Mouse (Mus musculus) G1E (cell line): ENCODE data around the gene Wdr73. TPM values are rescaled to one million over a fixed set of nuclear protein-coding genes. Genes with fewer than 3 reads are reported as not detected.

Source experiments
- ATAC-seq: 2 replicates; pipeline ENCODE4 v1.8.0; 2016; ENCODE audit warnings: mild to moderate bottlenecking; ENCODE audit not compliant: insufficient number of reproducible peaks, poor library complexity, low FRiP score, severe bottlenecking; ENCODE audit errors: extremely low read depth
- DNase-seq: peaks from one replicate; pipeline ENCODE4 v3.0.0; 2012; ENCODE audit warnings: low spot score
- H3K27me3 ChIP-seq: 2 replicates; pipeline ENCODE4 v1.6.1; 2012; ENCODE audit warnings: mild to moderate bottlenecking, low read length, inconsistent platforms; ENCODE audit not compliant: insufficient read depth
- H3K36me3 ChIP-seq: replicated peaks from 2 replicates; pipeline ENCODE3; 2012; ENCODE audit warnings: mild to moderate bottlenecking, inconsistent platforms
- H3K4me1 ChIP-seq: 2 replicates; pipeline ENCODE4 v1.6.1; 2012; ENCODE audit warnings: low read depth, low read length, inconsistent platforms, mixed read lengths; ENCODE audit not compliant: insufficient read depth
- H3K4me3 ChIP-seq: 2 replicates; pipeline ENCODE4 v1.5.1; 2012; ENCODE audit warnings: low read depth, mild to moderate bottlenecking, inconsistent platforms, low read length, moderate library complexity, mixed read lengths
- H3K9me3 ChIP-seq: replicated peaks from 2 replicates; pipeline ENCODE4 v1.6.1; 2012; ENCODE audit warnings: inconsistent platforms
- CTCF ChIP-seq: IDR thresholded peaks from 2 replicates; pipeline ENCODE4 v1.5.1; 2012; ENCODE audit warnings: low read depth, low read length, inconsistent platforms, mixed read lengths
- GATA1 ChIP-seq: IDR thresholded peaks from 2 replicates; pipeline ENCODE4 v1.6.1; 2012; ENCODE audit warnings: borderline replicate concordance, low read length, inconsistent platforms, mixed read lengths
- GATA2 ChIP-seq: IDR thresholded peaks from 2 replicates; pipeline ENCODE4 v1.6.1; 2012; ENCODE audit warnings: low read depth, low read length, inconsistent platforms, borderline replicate concordance
- POLR2AphosphoS5 ChIP-seq: IDR thresholded peaks from 2 replicates; pipeline ENCODE4 v1.6.1; 2012; ENCODE audit warnings: low read depth, low read length, inconsistent platforms; ENCODE audit not compliant: insufficient replicate concordance
- TAL1 ChIP-seq: conservative IDR thresholded peaks from 2 replicates; pipeline ENCODE4 v1.6.1; 2012; ENCODE audit warnings: low read depth, low read length, inconsistent platforms, mixed read lengths
- polyA plus RNA-seq: library from polyadenylated mRNA; stranded (reverse); fragments of >175 nt; gene quantifications from 2 replicates; pipeline ENCODE4 v1.2.3, GENCODE M21; 2012
- total RNA-seq, 2 experiments: library from RNA; stranded (forward) in 1 of 2; stranded (reverse) in 1 of 2; fragments of 200-1000 nt in 1 of 2; fragments of >200 nt in 1 of 2; fragmentation: Nextera tagmentation in 1 of 2; gene quantifications; 2 replicates each; pipeline ENCODE4 v1.2.3; 2014 to 2017

Gene Wdr73
- total and polyA plus RNA-seq, 3 experiments, result 14.4 to 31.1 (median 19.0) TPM

DNA sequence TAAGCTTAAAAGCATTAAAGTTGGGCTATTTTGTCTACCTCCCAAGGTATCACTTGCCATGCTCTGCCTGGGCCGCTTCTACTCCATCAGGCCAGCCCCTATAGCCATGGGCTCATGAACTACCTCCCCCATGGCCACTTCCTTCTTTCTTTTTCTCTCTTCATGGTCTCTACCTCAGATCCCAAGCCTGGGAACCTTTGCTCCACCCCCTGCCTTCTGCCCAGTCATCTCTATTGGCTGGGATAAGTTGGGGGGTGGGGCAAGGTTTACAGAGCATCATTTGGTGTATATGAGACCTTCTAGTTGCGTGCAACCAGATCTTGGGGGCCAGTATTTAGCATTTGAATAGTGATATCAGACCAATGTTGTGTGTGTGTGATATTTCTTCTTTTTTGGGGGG lies 38.6 kb downstream of the Wdr73 start:
- Histone ChIP-seq H3K36me3 (peaks cover 29% of the 10 kb centered on the region), H3K4me3 (no peak overlapping the region), H3K4me1 (peaks cover 35% of the 10 kb centered on the region), H3K9me3 (no peaks in the 10 kb centered on the region), H3K27me3 (no peaks in the 10 kb centered on the region)
- ATAC-seq (no peak), DNase-seq (no peak)
- TF ChIP-seq CTCF (no peak), GATA2 (no peak), POLR2AphosphoS5 (no peak), TAL1 (no peak), GATA1 (no peak)

DNA sequence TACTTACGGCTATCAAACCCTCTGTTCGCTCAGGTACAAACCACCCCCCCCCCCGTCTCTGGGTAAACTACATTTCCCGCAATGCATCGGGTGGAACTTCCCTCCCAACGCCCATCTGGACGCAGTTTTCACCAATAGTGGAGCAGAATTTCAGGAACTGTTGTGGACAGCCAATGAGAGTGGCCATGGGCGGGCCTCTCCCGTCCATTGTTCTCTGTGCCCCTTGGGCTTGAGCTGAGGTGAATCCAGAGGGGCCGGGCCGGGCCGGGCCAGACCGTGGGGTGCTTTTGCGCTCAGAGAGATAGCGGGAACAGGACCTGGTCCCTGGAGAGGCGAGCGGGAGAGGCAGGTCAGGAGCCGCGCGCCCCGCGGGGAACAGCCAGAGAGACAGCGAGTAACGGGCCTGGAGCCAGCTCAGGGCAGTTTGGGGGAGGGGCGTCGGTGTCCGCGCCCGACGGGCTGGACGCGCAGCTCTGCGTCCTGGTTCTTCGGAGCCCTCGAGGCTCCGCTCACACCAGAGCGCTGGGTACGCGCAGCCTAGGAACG lies 40.3 kb downstream of the Wdr73 start, which contains the start of gene Zscan2:
TSS of gene Zscan2 (plus strand) at position 192 of the 546 bp plus-strand sequence.
- H3K27me3 ChIP-seq, result no peaks in the 10 kb centered on the region
- ATAC-seq, result peak; percentile 92
- no peak for TF ChIP-seq GATA2
- TF ChIP-seq TAL1, result no peak
- no peak for TF ChIP-seq GATA1
- no peak for TF ChIP-seq CTCF
- TF ChIP-seq POLR2AphosphoS5, result no peak
- H3K4me3 ChIP-seq, result peak within 1 kb of the TSS; percentile 91
- H3K4me1 ChIP-seq, result peaks cover 36% of the 10 kb centered on the region
- H3K9me3 ChIP-seq, result no peaks in the 10 kb centered on the region
- peak; percentile 98 for DNase-seq
- H3K36me3 ChIP-seq, result peaks cover 22% of the 10 kb centered on the region

DNA sequence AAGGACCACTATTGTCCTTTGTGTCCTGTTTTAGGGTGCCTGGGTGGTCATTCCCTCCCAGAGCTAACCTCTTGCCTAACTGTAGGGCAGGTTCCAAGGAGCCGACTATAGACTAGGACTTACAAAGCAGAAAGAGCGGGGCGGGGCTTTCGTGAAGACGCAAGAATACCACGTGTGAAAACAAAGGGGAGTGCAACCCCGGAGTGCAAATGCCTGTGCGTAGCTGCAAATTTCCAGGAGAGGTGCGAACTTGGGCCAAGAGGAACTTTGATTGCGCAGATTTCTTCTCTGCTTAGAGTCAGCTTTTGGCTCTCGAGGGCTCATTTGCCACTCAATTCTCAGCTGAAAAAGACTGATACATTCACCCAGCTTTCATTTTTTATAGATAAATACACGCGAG lies 40.8 kb downstream of the Wdr73 start:
- peaks cover 16% of the 10 kb centered on the region for H3K36me3 ChIP-seq
- H3K9me3 ChIP-seq, result no peaks in the 10 kb centered on the region
- no peak for ATAC-seq
- DNase-seq, result peak; percentile 40
- no peaks in the 10 kb centered on the region for H3K27me3 ChIP-seq
- peaks cover 34% of the 10 kb centered on the region for H3K4me1 ChIP-seq
- peak overlapping the region; percentile 91 for H3K4me3 ChIP-seq
- TF ChIP-seq CTCF (no peak), POLR2AphosphoS5 (no peak), GATA1 (no peak)

DNA sequence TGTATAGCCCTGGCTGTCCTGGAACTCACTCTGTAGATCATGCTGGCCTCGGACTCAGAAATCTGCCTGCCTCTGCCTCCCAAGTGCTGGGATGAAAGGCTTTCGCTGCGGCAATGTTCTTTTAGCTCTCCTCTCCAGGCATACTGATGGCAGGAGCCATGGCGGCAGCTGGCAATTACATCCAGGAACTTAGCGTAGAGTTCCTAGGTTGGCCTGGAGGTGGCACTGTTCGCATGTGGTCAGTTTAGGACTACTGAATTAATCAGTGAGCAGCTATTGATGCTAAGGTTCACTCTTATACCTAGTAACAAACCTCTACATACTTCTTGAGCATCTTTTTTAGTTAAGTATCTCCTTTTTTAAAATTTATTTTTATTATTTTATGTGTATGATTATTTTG lies 43.9 kb downstream of the Wdr73 start:
- Histone ChIP-seq H3K36me3 (no peaks in the 10 kb centered on the region), H3K4me3 (no peak overlapping the region; the same call in 1 of the 2 replicates), H3K27me3 (no peaks in the 10 kb centered on the region), H3K9me3 (peaks cover 4% of the 10 kb centered on the region), H3K4me1 (peaks cover 26% of the 10 kb centered on the region)
- ATAC-seq, result 0 out of 2 replicates have a peak, but pooled peaks have one; percentile 41
- DNase-seq, result peak; percentile 56
- TF ChIP-seq TAL1 (no peak), CTCF (peak; percentile 76)

DNA sequence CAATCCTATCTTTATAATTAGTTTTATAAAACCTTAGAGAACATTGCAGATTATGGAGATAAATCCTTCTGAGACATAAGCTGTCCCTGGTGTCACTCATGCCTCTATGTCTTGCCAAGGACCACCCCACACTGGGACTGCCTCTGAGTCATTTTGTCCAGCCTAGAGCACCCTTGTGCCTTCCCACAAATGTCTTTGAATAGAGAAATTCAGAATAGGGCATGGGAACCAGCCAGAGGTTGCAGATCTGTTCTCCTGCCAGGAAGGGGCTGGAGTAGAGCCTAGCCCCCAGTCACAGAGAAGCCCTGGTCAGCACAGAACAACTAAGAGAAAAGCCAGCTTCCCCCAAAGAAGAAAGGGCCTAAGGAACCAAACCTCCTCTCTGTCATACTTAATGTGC lies 45.8 kb downstream of the Wdr73 start:
- ATAC-seq (no peak), DNase-seq (no peak)
- TF ChIP-seq CTCF, result no peak
- no peak for TF ChIP-seq POLR2AphosphoS5
- TF ChIP-seq GATA1, result no peak
- no peak for TF ChIP-seq TAL1
- no peak for TF ChIP-seq GATA2

DNA sequence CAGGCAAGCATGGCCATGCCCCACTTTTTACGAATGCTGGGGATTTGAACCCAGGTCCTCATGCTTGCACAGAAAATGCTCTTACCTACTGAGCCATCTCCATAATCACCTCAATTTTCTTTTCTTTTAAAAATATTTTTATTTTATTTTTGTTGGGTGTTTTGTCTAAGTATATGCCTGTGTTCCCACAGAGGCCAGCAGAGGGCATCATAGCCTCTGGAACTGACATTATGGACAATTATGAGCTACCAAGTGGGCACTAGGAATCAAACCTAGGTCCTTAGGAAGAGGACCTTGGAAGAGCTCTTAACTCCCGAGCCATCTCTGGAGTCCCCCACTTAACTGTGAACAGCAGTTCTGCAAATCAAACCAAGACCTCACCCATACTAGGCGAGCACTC lies 47.9 kb downstream of the Wdr73 start:
- TF ChIP-seq GATA2 (no peak), CTCF (no peak), GATA1 (no peak), POLR2AphosphoS5 (no peak), TAL1 (no peak)
- Histone ChIP-seq H3K9me3 (peaks cover 4% of the 10 kb centered on the region), H3K4me3 (no peak overlapping the region), H3K4me1 (peaks cover 10% of the 10 kb centered on the region), H3K36me3 (no peaks in the 10 kb centered on the region), H3K27me3 (0 out of 2 replicates have a peak, but pooled peaks cover 2% of the 10 kb centered on the region)
- DNase-seq, result no peak
- no peak for ATAC-seq

More for the DNA sequence above, 45.8 kb downstream of the Wdr73 start:
- Histone ChIP-seq H3K9me3 (peaks cover 4% of the 10 kb centered on the region), H3K4me1 (peaks cover 14% of the 10 kb centered on the region), H3K27me3 (0 out of 2 replicates have a peak, but pooled peaks cover 2% of the 10 kb centered on the region), H3K4me3 (no peak overlapping the region), H3K36me3 (no peaks in the 10 kb centered on the region)
